Mouse (Mus musculus) CH12.LX (cell line): ENCODE measurements around the gene Ralb.

Source experiments
- E2F4 ChIP-seq: IDR thresholded peaks from 2 replicates; pipeline ENCODE4 v1.6.1; 2011; ENCODE audit warnings: low read depth, low read length, improper control_type of control experiment; ENCODE audit not compliant: insufficient replicate concordance
- HCFC1 ChIP-seq: IDR thresholded peaks from 2 replicates; pipeline ENCODE4 v1.6.1; 2012; ENCODE audit warnings: low read depth, mild to moderate bottlenecking, inconsistent platforms, low read length, improper control_type of control experiment
- IRF4 ChIP-seq: IDR thresholded peaks from 2 replicates; pipeline ENCODE4 v1.6.1; 2014; ENCODE audit warnings: low read depth, mild to moderate bottlenecking, inconsistent platforms, low read length, improper control_type of control experiment
- MAZ ChIP-seq: IDR thresholded peaks from 2 replicates; pipeline ENCODE4 v1.6.1; 2012; ENCODE audit warnings: low read depth, mild to moderate bottlenecking, inconsistent platforms, low read length, improper control_type of control experiment, moderate library complexity

DNA sequence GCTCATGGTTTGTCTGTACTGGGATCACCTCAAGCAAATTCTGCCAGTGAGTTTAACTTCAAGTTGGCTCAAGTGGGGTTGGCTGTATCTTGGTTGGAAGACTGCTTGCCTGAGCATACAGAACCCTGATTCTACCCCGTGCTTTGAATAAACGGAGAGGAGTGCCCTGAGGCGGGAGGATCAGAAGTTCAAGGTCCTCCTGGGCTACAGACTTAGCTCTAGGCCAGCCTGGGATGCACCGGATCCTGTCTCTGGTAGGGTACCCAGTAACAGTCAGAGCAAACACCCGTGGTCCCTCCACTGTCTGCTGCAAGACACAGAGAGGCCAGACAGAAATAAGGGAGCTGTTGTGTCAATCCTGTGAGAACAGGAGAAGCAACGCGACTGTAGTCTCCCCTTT lies 17.1 kb upstream of the Ralb start:
- TF ChIP-seq E2F4 = no peak
- no peak for TF ChIP-seq IRF4
- no peak for TF ChIP-seq MAZ
- no peak for TF ChIP-seq HCFC1
